Mouse (Mus musculus) embryonic facial prominence, embryonic 15.5 days (tissue): Measurements from ENCODE around the gene Tmtc1. TPM values are rescaled to one million over a fixed set of nuclear protein-coding genes. Genes with fewer than 3 reads are reported as not detected.

Experiments
- ATAC-seq: fragments of 200-750 bp; cut with Nextera tagmentation; 2 replicates; pipeline ENCODE4 v1.8.0; 2017; ENCODE audit warnings: low read depth, moderate TSS enrichment; ENCODE audit not compliant: insufficient number of reproducible peaks, low FRiP score, low TSS enrichment
- H3K27ac ChIP-seq: fragments of 300-500 bp; sonication (generic); replicated peaks from 2 replicates; pipeline ENCODE4 v1.5.1; 2015; ENCODE audit warnings: mild to moderate bottlenecking, inconsistent platforms
- H3K27me3 ChIP-seq: fragments of 300-500 bp; sonication (generic); 2 replicates; pipeline ENCODE4 v1.6.1; 2015; ENCODE audit warnings: inconsistent platforms
- H3K36me3 ChIP-seq: fragments of 300-500 bp; sonication (generic); 2 replicates; pipeline ENCODE4 v1.6.1; 2015; ENCODE audit warnings: mild to moderate bottlenecking, inconsistent platforms
- H3K4me1 ChIP-seq: fragments of 300-500 bp; sonication (generic); 2 replicates; pipeline ENCODE4 v1.6.1; 2015; ENCODE audit warnings: inconsistent platforms
- H3K4me2 ChIP-seq: fragments of 300-500 bp; sonication (generic); replicated peaks from 2 replicates; pipeline ENCODE4 v1.6.1; 2015; ENCODE audit warnings: mild to moderate bottlenecking, inconsistent platforms
- H3K4me3 ChIP-seq: fragments of 300-500 bp; sonication (generic); replicated peaks from 2 replicates; pipeline ENCODE4 v1.5.1; 2015; ENCODE audit warnings: mild to moderate bottlenecking, inconsistent platforms
- H3K9ac ChIP-seq: fragments of 300-500 bp; sonication (generic); 2 replicates; pipeline ENCODE4 v1.6.1; 2015; ENCODE audit warnings: inconsistent platforms
- H3K9me3 ChIP-seq: fragments of 300-500 bp; sonication (generic); replicated peaks from 2 replicates; pipeline ENCODE4 v1.6.1; 2016; ENCODE audit warnings: inconsistent platforms
- WGBS: fragments of 180-500 bp; shearing (Covaris S2); methylation state at CpG from one replicate; pipeline ENCODE4 v1.1.7; 2015; 5-methylcytosine and 5-hydroxymethylcytosine counted together
- polyA plus RNA-seq: library from polyadenylated mRNA; unstranded; fragments of >200 nt; fragmentation: Nextera tagmentation; extraction: Ambion mirVana; gene quantifications from 2 replicates; pipeline ENCODE4 v1.2.1, GENCODE M21; 2015

Gene Tmtc1
- polyA plus RNA-seq, 1 experiment from 2014 or later, result 1.4 TPM

GRCm38 (mm10) chr6:148392147-148392546, 52.0 kb downstream of the Tmtc1 start:
- Histone ChIP-seq H3K4me2 (no peak overlapping the region), H3K9ac (no peak overlapping the region), H3K36me3 (no peaks in the 10 kb centered on the region), H3K9me3 (no peaks in the 10 kb centered on the region), H3K4me3 (no peak overlapping the region), H3K4me1 (peaks cover 19% of the 10 kb centered on the region; the same call in 1 of the 2 replicates), H3K27me3 (no peaks in the 10 kb centered on the region), H3K27ac (no peak overlapping the region)
- WGBS, result 32% methylated on average over 10 of the region's 10 CpGs
- ATAC-seq, result no peak; the same call in 1 of the 2 replicates

GRCm38 (mm10) chr6:148391286-148391685, 52.9 kb downstream of the Tmtc1 start:
- H3K9me3 ChIP-seq, result no peaks in the 10 kb centered on the region
- ATAC-seq, result no peak
- H3K4me3 ChIP-seq, result no peak overlapping the region
- H3K36me3 ChIP-seq, result no peaks in the 10 kb centered on the region
- H3K9ac ChIP-seq, result no peak overlapping the region
- no peak overlapping the region for H3K27ac ChIP-seq
- WGBS, result 52% methylated on average over 7 of the region's 7 CpGs
- peaks cover 19% of the 10 kb centered on the region; the same call in 1 of the 2 replicates for H3K4me1 ChIP-seq
- no peak overlapping the region for H3K4me2 ChIP-seq
- no peaks in the 10 kb centered on the region for H3K27me3 ChIP-seq

GRCm38 (mm10) chr6:148390630-148391276, 53.4 kb downstream of the Tmtc1 start:
- Histone ChIP-seq H3K27ac (no peak overlapping the region), H3K9me3 (no peaks in the 10 kb centered on the region), H3K27me3 (no peaks in the 10 kb centered on the region), H3K36me3 (no peaks in the 10 kb centered on the region), H3K9ac (no peak overlapping the region), H3K4me3 (no peak overlapping the region), H3K4me1 (peaks cover 19% of the 10 kb centered on the region; the same call in 1 of the 2 replicates), H3K4me2 (no peak overlapping the region)
- no peak for ATAC-seq
- WGBS, result 33% methylated on average over 4 of the region's 4 CpGs

GRCm38 (mm10) chr6:148387990-148388389, 56.2 kb downstream of the Tmtc1 start:
- no peak overlapping the region for H3K27ac ChIP-seq
- no peak overlapping the region for H3K4me3 ChIP-seq
- H3K27me3 ChIP-seq, result no peaks in the 10 kb centered on the region
- 53% methylated on average over 1 of the region's 1 CpGs for WGBS
- H3K4me2 ChIP-seq, result no peak overlapping the region
- H3K36me3 ChIP-seq, result no peaks in the 10 kb centered on the region
- no peak overlapping the region for H3K9ac ChIP-seq
- no peak for ATAC-seq
- H3K4me1 ChIP-seq, result peaks cover 22% of the 10 kb centered on the region
- H3K9me3 ChIP-seq, result no peaks in the 10 kb centered on the region

GRCm38 (mm10) chr6:148384111-148384895, 59.9 kb downstream of the Tmtc1 start:
- no peak for ATAC-seq
- no peaks in the 10 kb centered on the region for H3K27me3 ChIP-seq
- no peaks in the 10 kb centered on the region for H3K9me3 ChIP-seq
- no peak overlapping the region for H3K4me2 ChIP-seq
- H3K36me3 ChIP-seq, result no peaks in the 10 kb centered on the region
- no peak overlapping the region for H3K4me3 ChIP-seq
- H3K27ac ChIP-seq, result no peak overlapping the region
- H3K4me1 ChIP-seq, result peaks cover 6% of the 10 kb centered on the region; the same call in 1 of the 2 replicates
- 60% methylated on average over 6 of the region's 6 CpGs for WGBS
- H3K9ac ChIP-seq, result no peak overlapping the region

- Histone ChIP-seq H3K4me3 (no peak overlapping the region), H3K9ac (no peak overlapping the region), H3K27me3 (no peaks in the 10 kb centered on the region), H3K27ac (no peak overlapping the region), H3K4me2 (no peak overlapping the region), H3K36me3 (no peaks in the 10 kb centered on the region), H3K4me1 (peaks cover 3% of the 10 kb centered on the region; the same call in 1 of the 2 replicates), H3K9me3 (no peaks in the 10 kb centered on the region)
- ATAC-seq, result no peak
- 75% methylated on average over 9 of the region's 9 CpGs for WGBS
Measured at GRCm38 (mm10) chr6:148381163-148381782, 62.9 kb downstream of the Tmtc1 start.

GRCm38 (mm10) chr6:148375618-148376209, 68.5 kb downstream of the Tmtc1 start:
- no peaks in the 10 kb centered on the region for H3K27me3 ChIP-seq
- H3K36me3 ChIP-seq, result no peaks in the 10 kb centered on the region
- H3K4me1 ChIP-seq, result no peaks in the 10 kb centered on the region
- H3K9ac ChIP-seq, result no peak overlapping the region
- ATAC-seq, result no peak
- H3K27ac ChIP-seq, result no peak overlapping the region
- H3K9me3 ChIP-seq, result no peaks in the 10 kb centered on the region
- H3K4me2 ChIP-seq, result no peak overlapping the region
- no peak overlapping the region for H3K4me3 ChIP-seq
- 50% methylated on average over 3 of the region's 3 CpGs for WGBS

GRCm38 (mm10) chr6:148375015-148375414, 69.2 kb downstream of the Tmtc1 start:
- 73% methylated on average over 3 of the region's 3 CpGs for WGBS
- Histone ChIP-seq H3K36me3 (no peaks in the 10 kb centered on the region), H3K9ac (no peak overlapping the region), H3K27me3 (no peaks in the 10 kb centered on the region), H3K27ac (no peak overlapping the region), H3K9me3 (no peaks in the 10 kb centered on the region), H3K4me1 (no peaks in the 10 kb centered on the region), H3K4me2 (no peak overlapping the region), H3K4me3 (no peak overlapping the region)
- no peak for ATAC-seq

- Histone ChIP-seq H3K9me3 (no peaks in the 10 kb centered on the region), H3K27ac (no peak overlapping the region), H3K9ac (no peak overlapping the region), H3K27me3 (no peaks in the 10 kb centered on the region), H3K4me2 (no peak overlapping the region), H3K36me3 (no peaks in the 10 kb centered on the region), H3K4me3 (no peak overlapping the region), H3K4me1 (no peaks in the 10 kb centered on the region)
- ATAC-seq, result no peak
- 66% methylated on average over 2 of the region's 2 CpGs for WGBS
Measured at GRCm38 (mm10) chr6:148373444-148373843, 70.7 kb downstream of the Tmtc1 start.

GRCm38 (mm10) chr6:148371223-148371622, 73.0 kb downstream of the Tmtc1 start:
- H3K4me3 ChIP-seq, result no peak overlapping the region
- ATAC-seq, result no peak
- H3K4me2 ChIP-seq, result no peak overlapping the region
- H3K36me3 ChIP-seq, result no peaks in the 10 kb centered on the region
- no peak overlapping the region for H3K9ac ChIP-seq
- H3K27ac ChIP-seq, result no peak overlapping the region
- H3K4me1 ChIP-seq, result no peaks in the 10 kb centered on the region
- H3K9me3 ChIP-seq, result no peaks in the 10 kb centered on the region
- no peaks in the 10 kb centered on the region for H3K27me3 ChIP-seq

- no peak overlapping the region for H3K9ac ChIP-seq
- H3K4me1 ChIP-seq, result no peaks in the 10 kb centered on the region
- H3K27me3 ChIP-seq, result no peaks in the 10 kb centered on the region
- H3K36me3 ChIP-seq, result no peaks in the 10 kb centered on the region
- H3K27ac ChIP-seq, result no peak overlapping the region
- no peak overlapping the region for H3K4me3 ChIP-seq
- WGBS, result 29% methylated on average over 4 of the region's 4 CpGs
- H3K4me2 ChIP-seq, result no peak overlapping the region
- no peak for ATAC-seq
- H3K9me3 ChIP-seq, result no peaks in the 10 kb centered on the region
Measured at GRCm38 (mm10) chr6:148367094-148367539, 77.1 kb downstream of the Tmtc1 start.
